Mouse (Mus musculus) liver, postnatal 0 days (tissue): Measurements from ENCODE around the gene Borcs5.

Source experiments
- CTCF ChIP-seq: sonication (generic); IDR thresholded peaks from 2 replicates; pipeline ENCODE4 v1.5.1; 2016; ENCODE audit warnings: antibody characterized with exemption, low read depth
- EP300 ChIP-seq: IDR thresholded peaks from 2 replicates; pipeline ENCODE4 v1.6.1; 2016; ENCODE audit warnings: antibody characterized with exemption, low read depth, mild to moderate bottlenecking

DNA sequence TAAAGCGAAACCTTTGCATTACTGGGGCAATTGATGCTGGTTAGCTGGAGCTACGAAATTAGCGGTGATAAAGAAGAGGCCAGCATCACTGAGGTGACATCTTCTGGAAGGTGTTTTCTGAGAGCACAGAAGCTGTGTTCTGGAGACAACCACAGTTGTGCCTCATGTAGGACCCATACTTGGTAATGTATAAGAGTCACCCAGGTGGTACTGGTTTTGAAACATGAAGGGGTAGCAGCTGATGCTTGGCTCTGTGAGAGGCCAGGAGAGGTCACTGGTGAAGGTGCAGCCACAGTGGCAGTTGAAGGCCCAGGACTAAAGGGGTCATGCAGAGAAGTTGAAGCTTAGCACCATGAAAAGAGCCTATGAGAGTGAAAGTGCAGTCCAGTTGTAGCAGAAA, at the start of gene Borcs5:
- TF ChIP-seq CTCF (no peak), EP300 (no peak)
